Mouse (Mus musculus): ENCODE results near the gene Arhgap33. TPM values are rescaled to one million over a fixed set of nuclear protein-coding genes. Genes with fewer than 3 reads are reported as not detected.

Gene Arhgap33
- 121 and 163 TPM in 2 replicates for polyA plus RNA-seq (2012; ENCODE audit: low replicate concordance)

GRCm38 (mm10) chr7:30534633-30535577 lies at the start of gene Arhgap33:
Gene Arhgap33, minus strand, starts transcription at chr7:30535060.

DNA sequence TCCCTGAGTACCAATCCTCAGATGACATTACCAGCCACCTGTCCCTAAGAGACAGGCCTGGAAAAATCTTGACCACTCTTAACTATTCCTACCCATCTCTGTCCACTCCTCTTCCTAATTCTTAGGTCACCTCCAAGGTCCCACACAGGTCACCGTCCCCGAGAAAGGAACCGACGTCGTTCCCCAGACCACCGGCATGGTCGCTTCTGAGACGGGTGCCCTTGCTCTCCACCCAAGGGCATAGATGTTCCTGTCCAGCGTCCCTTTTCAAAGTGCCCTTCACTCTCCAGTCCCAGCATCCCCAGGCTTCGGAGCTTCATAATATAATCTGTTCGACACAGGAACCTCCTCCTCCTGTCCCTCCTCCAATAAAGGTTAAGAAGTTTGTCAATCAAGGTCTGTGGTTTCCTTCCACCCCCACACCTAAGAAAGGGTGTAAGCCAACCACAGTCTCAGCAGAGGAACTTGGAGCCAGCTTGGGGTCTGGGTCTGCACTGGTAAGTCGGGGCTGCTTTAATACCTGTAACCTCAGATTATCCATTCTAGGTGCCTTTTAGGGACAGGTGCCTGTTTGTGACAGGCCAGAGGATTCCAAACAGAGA lies 30.2 kb upstream of the Arhgap33 start, which contains the start of gene Igflr1:
TSS of gene Igflr1 (plus strand) at position 458 of the 602 bp plus-strand sequence.

GRCm38 (mm10) chr7:30563117-30563905 lies 28.5 kb upstream of the Arhgap33 start, which contains the start of the genes U2af1l4, Gm49396 and Psenen:
Gene U2af1l4, plus strand, starts transcription at chr7:30563301.
Gene Gm49396, plus strand, starts transcription at chr7:30563344.
Gene Psenen, minus strand, starts transcription at chr7:30563627.

DNA sequence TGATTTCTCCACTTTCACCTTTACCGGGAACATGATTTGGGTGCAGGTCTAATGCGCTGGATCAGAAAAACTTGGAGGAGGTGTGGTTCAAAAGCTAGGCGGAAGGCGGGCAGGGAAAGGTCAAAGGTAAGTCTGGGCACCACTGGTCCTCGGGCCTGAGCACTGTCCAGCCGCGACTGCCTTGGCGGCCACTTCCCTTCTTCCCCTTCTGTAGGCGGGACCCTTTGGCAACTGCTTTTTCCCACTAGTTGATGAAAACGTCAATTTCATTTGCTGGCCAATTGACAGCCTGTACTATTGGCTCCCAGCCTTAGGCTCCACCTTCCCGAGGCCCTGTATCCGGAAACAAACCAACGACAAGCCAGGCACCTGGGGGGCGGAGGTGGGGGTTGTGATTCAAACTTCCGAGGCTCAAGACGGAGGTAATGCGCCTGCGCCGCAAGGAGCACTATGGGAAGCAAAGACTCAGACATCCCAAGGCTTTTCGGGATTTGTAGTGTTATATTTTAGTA lies 24.6 kb upstream of the Arhgap33 start, which contains the start of gene Lin37:
TSS of gene Lin37 (minus strand) at position 396 of the 512 bp plus-strand sequence.

DNA sequence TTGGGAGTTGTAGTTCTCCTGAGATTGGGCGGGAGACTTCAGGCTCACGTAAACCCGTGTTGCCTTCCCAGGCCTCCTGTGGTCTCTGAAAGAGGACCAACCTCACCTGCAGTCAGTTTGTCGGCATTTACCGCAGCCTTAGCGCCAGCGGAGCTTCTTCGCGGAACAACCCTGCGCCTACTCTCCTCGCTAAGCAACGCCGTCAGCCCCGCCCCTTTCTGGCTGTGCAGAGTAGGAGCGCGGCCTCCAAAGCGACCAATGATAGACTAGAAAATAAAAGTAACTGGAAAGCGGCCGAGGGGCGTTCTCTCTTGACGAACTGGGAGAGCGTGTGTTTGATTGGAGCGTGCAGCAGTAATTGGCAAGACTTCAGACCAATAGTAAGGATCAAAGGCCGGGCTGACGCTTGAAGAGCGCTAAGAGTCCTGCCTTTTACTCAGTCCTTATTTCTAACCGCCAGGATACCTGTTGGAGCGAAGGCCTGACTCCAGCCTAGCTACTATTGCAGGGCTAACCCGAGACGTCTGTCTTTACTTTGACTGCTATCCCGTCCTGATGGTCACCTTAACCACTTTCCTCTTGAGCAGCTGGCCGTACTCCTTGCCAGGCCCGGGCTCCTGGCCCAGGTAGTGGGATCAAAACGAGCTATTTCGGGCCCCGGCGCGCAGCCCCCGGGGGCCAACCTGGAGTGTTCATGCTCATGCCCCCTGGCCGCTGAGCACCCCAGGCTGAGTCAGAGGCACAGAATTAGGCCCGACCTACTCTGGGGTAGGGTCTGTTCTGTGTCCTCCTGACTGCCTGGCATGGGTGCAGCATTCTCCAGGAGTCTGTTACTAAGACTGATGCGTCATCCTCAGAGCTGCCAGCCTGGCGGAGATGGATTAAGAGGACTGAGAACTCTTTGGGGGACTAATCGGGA lies 17.5 kb upstream of the Arhgap33 start, which contains the start of the genes Hspb6 and Proser3:
TSS of gene Hspb6 (plus strand) at position 77 of the 919 bp plus-strand sequence.
TSS of gene Proser3 (minus strand) at position 198 of the 919 bp plus-strand sequence.

DNA sequence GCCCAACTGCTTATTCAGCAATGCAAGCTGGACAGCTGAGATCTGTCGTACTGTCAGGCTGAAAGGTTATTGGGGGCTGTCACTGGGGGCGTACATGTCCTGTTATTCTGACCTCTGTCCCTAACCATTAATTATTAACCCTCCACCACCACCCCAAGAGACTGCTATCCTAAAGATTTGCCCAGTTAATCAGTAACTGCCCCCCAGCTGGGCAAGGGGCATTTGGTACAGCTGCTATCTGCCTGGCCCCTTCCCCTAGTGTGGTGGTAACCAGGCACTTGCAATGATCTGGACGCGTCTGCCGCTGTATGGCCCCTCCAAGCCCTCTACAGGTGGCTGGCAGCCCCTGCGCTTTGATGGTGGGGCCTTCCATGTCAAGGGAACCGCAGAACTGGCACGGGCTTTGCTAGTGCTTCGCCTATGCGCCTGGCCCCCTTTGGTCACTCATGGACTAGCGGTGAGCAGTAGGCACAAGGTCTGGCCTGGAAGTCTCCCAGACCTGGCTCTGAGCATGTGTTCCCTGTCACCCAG lies 41.4 kb downstream of the Arhgap33 start, which contains the start of gene Prodh2:
TSS of gene Prodh2 (plus strand) at position 222 of the 531 bp plus-strand sequence.

Other genes starting within 250 kb of the Arhgap33 start
- 0.65 and 4.6 TPM in 2 replicates for gene Clip3, start 243.3 kb downstream of the Arhgap33 start, polyA plus RNA-seq (2012; ENCODE audit: low replicate concordance)
- 91.3 and 100.0 TPM in 2 replicates for gene Alkbh6, start 226.3 kb downstream of the Arhgap33 start, polyA plus RNA-seq (2012; ENCODE audit: low replicate concordance)
- 1.8 and 1.9 TPM in 2 replicates for gene Syne4, start 220.3 kb downstream of the Arhgap33 start, polyA plus RNA-seq (2012; ENCODE audit: low replicate concordance)
- 0.96 and 1.7 TPM in 2 replicates for gene E130208F15Rik, start 213.3 kb downstream of the Arhgap33 start, polyA plus RNA-seq (2012; ENCODE audit: low replicate concordance)
- 4.7 and 8.8 TPM in 2 replicates for gene Sdhaf1, start 211.2 kb downstream of the Arhgap33 start, polyA plus RNA-seq (2012; ENCODE audit: low replicate concordance)
- 0.06 and 0.26 TPM in 2 replicates for gene Lrfn3, start 172.3 kb downstream of the Arhgap33 start, polyA plus RNA-seq (2012; ENCODE audit: low replicate concordance)
- 9.6 and 46.1 TPM in 2 replicates for gene Tyrobp, start 121.3 kb downstream of the Arhgap33 start, polyA plus RNA-seq (2012; ENCODE audit: low replicate concordance)
- 10.4 TPM in 1 of 2 replicates, not detected in the other for gene Hcst, start 115.2 kb downstream of the Arhgap33 start, polyA plus RNA-seq (2012; ENCODE audit: low replicate concordance)
- 16.8 and 18.4 TPM in 2 replicates for gene Nfkbid, start 113.3 kb downstream of the Arhgap33 start, polyA plus RNA-seq (2012; ENCODE audit: low replicate concordance)
- 1.1 and 1.3 TPM in 2 replicates for gene Aplp1, start 89.5 kb downstream of the Arhgap33 start, polyA plus RNA-seq (2012; ENCODE audit: low replicate concordance)
- not detected in 2 replicates for gene Kirrel2, start 77.4 kb downstream of the Arhgap33 start, polyA plus RNA-seq (2012; ENCODE audit: low replicate concordance)
- gene Nphs1, start 76.7 kb downstream of the Arhgap33 start, polyA plus RNA-seq (2012; ENCODE audit: low replicate concordance) = 0.14 TPM in 1 of 2 replicates, not detected in the other
- 0.13 TPM in 1 of 2 replicates, not detected in the other for gene Prodh2, start 41.4 kb downstream of the Arhgap33 start, polyA plus RNA-seq (2012; ENCODE audit: low replicate concordance)
- gene Hspb6, start 17.1 kb upstream of the Arhgap33 start, polyA plus RNA-seq (2012; ENCODE audit: low replicate concordance) = 22.9 and 50.6 TPM in 2 replicates
- 29.4 and 49.1 TPM in 2 replicates for gene Proser3, start 17.2 kb upstream of the Arhgap33 start, polyA plus RNA-seq (2012; ENCODE audit: low replicate concordance)
- 59.6 and 64.2 TPM in 2 replicates for gene Lin37, start 24.8 kb upstream of the Arhgap33 start, polyA plus RNA-seq (2012; ENCODE audit: low replicate concordance)
- 12.7 and 61.9 TPM in 2 replicates for gene U2af1l4, start 28.2 kb upstream of the Arhgap33 start, polyA plus RNA-seq (2012; ENCODE audit: low replicate concordance)
- 1.2 and 1.6 TPM in 2 replicates for gene Gm49396, start 28.3 kb upstream of the Arhgap33 start, polyA plus RNA-seq (2012; ENCODE audit: low replicate concordance)
- 17.5 and 44.6 TPM in 2 replicates for gene Psenen, start 28.6 kb upstream of the Arhgap33 start, polyA plus RNA-seq (2012; ENCODE audit: low replicate concordance)
- gene Igflr1, start 30.4 kb upstream of the Arhgap33 start, polyA plus RNA-seq (2012; ENCODE audit: low replicate concordance) = 8.1 and 20.3 TPM in 2 replicates
- 143 and 153 TPM in 2 replicates for gene Kmt2b, start 53.7 kb upstream of the Arhgap33 start, polyA plus RNA-seq (2012; ENCODE audit: low replicate concordance)
- 133 and 177 TPM in 2 replicates for gene Zbtb32, start 63.8 kb upstream of the Arhgap33 start, polyA plus RNA-seq (2012; ENCODE audit: low replicate concordance)
- 1.3 TPM in 1 of 2 replicates, not detected in the other for gene Upk1a, start 77.8 kb upstream of the Arhgap33 start, polyA plus RNA-seq (2012; ENCODE audit: low replicate concordance)
- gene Cox6b1, start 91.1 kb upstream of the Arhgap33 start, polyA plus RNA-seq (2012; ENCODE audit: low replicate concordance) = 47.1 and 83.9 TPM in 2 replicates
- 0.35 TPM in 1 of 2 replicates, not detected in the other for gene Etv2, start 100.8 kb upstream of the Arhgap33 start, polyA plus RNA-seq (2012; ENCODE audit: low replicate concordance)
- 329 and 344 TPM in 2 replicates for gene Rbm42, start 115.3 kb upstream of the Arhgap33 start, polyA plus RNA-seq (2012; ENCODE audit: low replicate concordance)
- 7.2 and 44.1 TPM in 2 replicates for gene Haus5, start 129.9 kb upstream of the Arhgap33 start, polyA plus RNA-seq (2012; ENCODE audit: low replicate concordance)
- not detected in 2 replicates for gene Pmis2, start 136.5 kb upstream of the Arhgap33 start, polyA plus RNA-seq (2012; ENCODE audit: low replicate concordance)
- not detected in 2 replicates for gene 2200002J24Rik, start 163.9 kb upstream of the Arhgap33 start, polyA plus RNA-seq (2012; ENCODE audit: low replicate concordance)
- 0.20 TPM in 1 of 2 replicates, not detected in the other for gene Atp4a, start 177.1 kb upstream of the Arhgap33 start, polyA plus RNA-seq (2012; ENCODE audit: low replicate concordance)
- gene Tmem147, start 194.5 kb upstream of the Arhgap33 start, polyA plus RNA-seq (2012; ENCODE audit: low replicate concordance) = 134 and 143 TPM in 2 replicates
- gene Gapdhs, start 208.6 kb upstream of the Arhgap33 start, polyA plus RNA-seq (2012; ENCODE audit: low replicate concordance) = not detected in 2 replicates
- gene Sbsn, start 216.4 kb upstream of the Arhgap33 start, polyA plus RNA-seq (2012; ENCODE audit: low replicate concordance) = 0.48 TPM in 1 of 2 replicates, not detected in the other
- not detected in 2 replicates for gene Dmkn, start 228.7 kb upstream of the Arhgap33 start, polyA plus RNA-seq (2012; ENCODE audit: low replicate concordance)

Measured in leukemia stem cell, adult 10-12 weeks (primary cell).